Mouse (Mus musculus): ENCODE data around the gene Ube2j1.
"Not testable (repeated sequence)": the region's sequence is repeated elsewhere in the genome, so short reads cannot be mapped to it uniquely, and the experiment has no call there.

Gene Ube2j1

GRCm38 (mm10) chr4:33031195-33031960 lies at the start of gene Ube2j1:
Ube2j1 (plus strand) TSS chr4:33031416.
- DNase-seq (ENCODE audit: low spot score), result peak; percentile 85

GRCm38 (mm10) chr4:32981617-32982016 lies 49.6 kb upstream of the Ube2j1 start:
- no peak for DNase-seq (ENCODE audit: low spot score)

GRCm38 (mm10) chr4:32982041-32982715 lies 49.0 kb upstream of the Ube2j1 start:
- DNase-seq (ENCODE audit: low spot score), result no peak

GRCm38 (mm10) chr4:32982716-32983175 lies 48.5 kb upstream of the Ube2j1 start, which contains the start of gene Rragd:
Rragd (plus strand) TSS chr4:32983037.
- no peak for DNase-seq (ENCODE audit: low spot score)

DNA sequence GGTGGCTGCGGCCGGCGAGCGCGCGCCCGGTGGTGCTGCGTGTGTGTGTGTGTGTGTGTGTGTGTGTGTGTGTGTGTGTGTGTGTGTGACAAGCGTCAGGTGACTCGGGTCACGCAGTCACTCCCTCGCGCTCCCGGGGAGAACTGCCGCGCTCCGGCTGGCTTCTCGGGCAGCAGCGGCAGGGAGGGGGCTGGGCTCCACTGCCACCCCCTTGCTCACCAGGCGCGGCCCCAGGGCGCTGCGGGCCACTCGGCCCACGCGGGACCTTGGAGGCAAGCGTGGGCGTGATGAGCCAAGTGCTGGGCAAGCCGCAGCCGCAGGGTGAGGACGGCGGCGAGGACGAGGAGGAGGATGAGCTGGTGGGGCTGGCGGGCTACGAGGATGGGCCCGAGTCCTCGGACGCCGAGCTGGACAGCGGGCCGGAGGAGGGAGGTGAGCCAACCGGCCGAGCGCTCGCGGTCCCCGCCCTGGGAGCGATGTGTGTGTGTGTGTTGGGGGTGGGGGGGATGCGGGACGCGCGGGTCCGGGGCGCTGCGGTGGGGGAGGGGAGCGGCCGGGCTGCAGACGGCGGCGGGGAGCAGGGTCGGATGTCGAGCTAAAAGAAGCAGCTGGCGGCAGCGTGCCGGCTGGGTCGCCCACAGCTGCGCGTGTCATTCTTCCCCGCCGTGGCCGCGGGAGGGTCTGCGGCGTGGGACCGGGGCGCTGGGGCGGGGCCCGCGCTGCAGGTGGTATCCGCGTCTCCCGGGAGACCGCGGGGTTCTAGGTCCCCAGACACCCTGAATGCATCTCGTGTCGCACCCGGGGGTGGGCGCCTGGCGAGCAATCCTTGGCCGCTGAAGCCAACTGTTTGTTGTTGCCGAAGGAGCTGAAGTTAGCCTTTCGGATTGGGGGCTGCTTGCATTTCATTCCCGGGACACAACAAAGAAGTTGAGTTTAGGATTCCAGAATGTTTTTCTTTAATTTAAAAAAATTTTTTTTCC lies 47.8 kb upstream of the Ube2j1 start:
- peak; percentile 40 for DNase-seq (ENCODE audit: low spot score)

- DNase-seq (ENCODE audit: low spot score), result no peak
Measured at GRCm38 (mm10) chr4:32984242-32984641, 47.0 kb upstream of the Ube2j1 start.

DNA sequence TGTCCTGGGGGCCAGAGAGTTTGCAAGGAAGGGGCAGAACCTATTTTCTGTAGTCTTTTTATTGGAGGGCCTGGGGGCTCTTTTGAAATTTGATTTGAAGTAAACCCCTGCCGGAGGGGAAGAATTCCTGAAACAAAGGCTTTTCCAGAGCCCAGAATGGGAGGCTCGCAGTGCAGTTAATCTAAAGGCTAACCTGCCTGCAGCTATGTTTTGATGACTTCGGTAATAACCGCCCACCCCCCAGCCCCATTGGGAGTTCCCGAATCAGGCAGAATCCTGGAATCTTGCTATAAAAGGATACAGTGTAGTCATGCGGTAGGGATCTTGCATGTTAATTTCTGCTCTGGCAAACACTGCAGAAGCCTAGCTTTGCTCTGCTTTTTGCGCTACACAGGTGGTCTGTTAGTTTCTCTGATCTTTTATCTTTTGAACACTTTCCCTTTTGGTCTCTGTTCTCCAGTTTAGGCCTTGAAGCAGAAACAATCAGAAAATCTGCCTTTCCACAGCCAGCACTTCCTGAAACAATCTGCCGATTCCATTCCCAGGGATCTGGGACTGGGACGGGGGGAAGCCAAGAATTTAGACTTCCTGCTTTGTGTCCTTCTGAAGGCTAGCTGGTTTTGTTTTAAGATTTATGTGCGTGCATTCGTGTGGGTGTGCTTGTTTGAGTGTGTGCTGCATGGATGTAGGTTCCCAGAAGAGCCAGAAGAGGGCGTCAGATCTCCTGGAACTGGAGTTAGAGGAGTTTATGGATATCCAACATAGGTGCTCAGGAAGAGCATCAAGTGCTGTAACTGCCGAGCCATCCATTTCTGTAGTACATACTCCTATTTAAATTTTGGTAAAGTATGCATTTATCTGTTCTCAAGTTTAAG lies 46.2 kb upstream of the Ube2j1 start:
- DNase-seq (ENCODE audit: low spot score), result no peak

DNA sequence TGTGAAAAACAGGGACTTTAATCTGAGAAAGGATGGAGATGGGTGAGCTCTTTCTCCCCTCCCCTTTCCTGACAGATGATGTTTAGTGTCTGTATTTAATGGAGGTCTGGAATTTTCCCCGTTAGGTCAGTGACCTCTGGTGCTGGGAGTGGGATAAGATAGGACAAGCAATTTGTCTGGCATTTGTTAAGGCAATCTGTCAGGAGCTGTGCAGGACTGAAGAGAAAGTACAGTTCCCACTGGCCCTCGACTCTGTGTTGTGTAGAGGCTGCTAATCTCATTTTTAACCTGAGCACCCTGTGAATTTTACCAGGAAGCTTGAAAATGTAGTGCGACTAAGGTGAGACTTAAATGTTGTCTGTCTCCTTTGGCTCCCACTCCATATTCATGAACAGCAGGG lies 45.5 kb upstream of the Ube2j1 start:
- no peak for DNase-seq (ENCODE audit: low spot score)

DNA sequence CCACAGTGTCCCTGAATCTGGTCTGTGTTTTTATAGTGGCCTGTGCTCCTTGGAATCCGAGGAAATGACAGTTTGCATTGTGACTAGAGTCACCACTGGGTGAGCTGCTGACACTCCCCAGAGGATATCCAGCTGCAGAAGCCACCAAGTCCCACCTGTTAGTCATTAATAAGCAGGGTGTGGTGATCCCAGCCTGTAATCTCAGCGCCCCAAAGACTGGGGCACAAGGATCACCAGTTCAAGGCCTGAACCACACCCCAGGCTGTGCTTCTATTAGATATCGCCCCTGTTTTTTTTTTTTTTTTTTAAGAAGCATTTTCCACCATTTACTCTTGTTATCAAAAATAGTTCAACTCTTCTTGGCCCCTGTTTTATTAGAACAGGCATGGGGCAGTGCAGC lies 44.2 kb upstream of the Ube2j1 start:
- no peak for DNase-seq (ENCODE audit: low spot score)

GRCm38 (mm10) chr4:32989346-32989745 lies 41.9 kb upstream of the Ube2j1 start:
- DNase-seq (ENCODE audit: low spot score), result no peak

- no peak for DNase-seq (ENCODE audit: low spot score)
Measured at GRCm38 (mm10) chr4:32994168-32994567, 37.0 kb upstream of the Ube2j1 start.

GRCm38 (mm10) chr4:32996083-32996482 lies 35.1 kb upstream of the Ube2j1 start:
- no peak for DNase-seq (ENCODE audit: low spot score)

DNA sequence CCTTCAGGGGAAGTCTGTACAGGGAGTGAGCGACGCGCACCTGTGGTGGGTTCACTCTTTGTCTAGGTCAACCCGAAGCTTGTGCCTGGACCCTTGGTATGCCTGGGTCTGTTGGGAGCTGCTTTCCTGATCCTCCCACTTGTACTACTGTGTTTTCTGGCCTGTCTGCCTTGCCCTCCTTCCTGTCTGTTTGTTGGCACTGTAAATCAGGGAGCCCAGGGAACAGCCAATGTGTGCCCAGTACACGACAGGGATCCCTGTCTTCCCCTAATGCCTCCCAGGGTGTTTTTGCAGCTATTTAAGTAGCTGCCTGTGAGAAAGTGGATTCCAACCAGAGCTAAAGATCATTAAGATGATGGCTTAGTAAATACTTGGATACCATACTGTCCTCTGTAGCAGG lies 33.6 kb upstream of the Ube2j1 start:
- DNase-seq (ENCODE audit: low spot score), result no peak

DNA sequence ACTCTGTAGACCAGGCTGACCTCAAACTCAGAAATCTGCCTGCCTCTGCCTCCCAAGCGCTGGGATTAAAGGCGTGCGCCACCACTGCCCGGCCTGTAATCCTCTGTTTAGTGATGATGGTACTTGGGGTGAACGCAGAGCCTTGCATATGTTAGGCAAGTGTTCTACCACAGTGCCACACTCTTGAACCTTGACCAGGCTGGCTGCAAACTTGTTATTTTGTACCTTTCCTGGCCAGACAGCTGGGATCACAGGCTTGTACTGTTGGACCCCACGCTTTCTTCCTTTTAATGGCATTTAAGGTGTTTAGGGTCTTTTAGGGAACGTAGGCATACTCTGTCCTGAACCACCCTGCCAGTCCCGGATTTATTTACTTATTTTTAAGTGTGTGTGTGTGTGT lies 32.2 kb upstream of the Ube2j1 start:
- no peak for DNase-seq (ENCODE audit: low spot score)

GRCm38 (mm10) chr4:33002081-33002480 lies 29.1 kb upstream of the Ube2j1 start:
- DNase-seq (ENCODE audit: low spot score), result no peak

GRCm38 (mm10) chr4:33005595-33006470 lies 25.4 kb upstream of the Ube2j1 start:
- DNase-seq (ENCODE audit: low spot score), result not testable (repeated sequence)

- DNase-seq (ENCODE audit: low spot score), result no peak
Measured at GRCm38 (mm10) chr4:33006844-33007243, 24.4 kb upstream of the Ube2j1 start.

GRCm38 (mm10) chr4:33007443-33008217 lies 23.6 kb upstream of the Ube2j1 start:
- no peak for DNase-seq (ENCODE audit: low spot score)

- no peak for DNase-seq (ENCODE audit: low spot score)
Measured at GRCm38 (mm10) chr4:33010078-33010477, 21.1 kb upstream of the Ube2j1 start.
